Mouse (Mus musculus): ENCODE measurements around the gene Vwa1. TPM values are rescaled to one million over a fixed set of nuclear protein-coding genes. Genes with fewer than 3 reads are reported as not detected.
A peak's percentile ranks its signal among the peaks of the same experiment; 100 is the strongest.

Gene Vwa1
- polyA plus RNA-seq, 1 experiment, result not detected

DNA sequence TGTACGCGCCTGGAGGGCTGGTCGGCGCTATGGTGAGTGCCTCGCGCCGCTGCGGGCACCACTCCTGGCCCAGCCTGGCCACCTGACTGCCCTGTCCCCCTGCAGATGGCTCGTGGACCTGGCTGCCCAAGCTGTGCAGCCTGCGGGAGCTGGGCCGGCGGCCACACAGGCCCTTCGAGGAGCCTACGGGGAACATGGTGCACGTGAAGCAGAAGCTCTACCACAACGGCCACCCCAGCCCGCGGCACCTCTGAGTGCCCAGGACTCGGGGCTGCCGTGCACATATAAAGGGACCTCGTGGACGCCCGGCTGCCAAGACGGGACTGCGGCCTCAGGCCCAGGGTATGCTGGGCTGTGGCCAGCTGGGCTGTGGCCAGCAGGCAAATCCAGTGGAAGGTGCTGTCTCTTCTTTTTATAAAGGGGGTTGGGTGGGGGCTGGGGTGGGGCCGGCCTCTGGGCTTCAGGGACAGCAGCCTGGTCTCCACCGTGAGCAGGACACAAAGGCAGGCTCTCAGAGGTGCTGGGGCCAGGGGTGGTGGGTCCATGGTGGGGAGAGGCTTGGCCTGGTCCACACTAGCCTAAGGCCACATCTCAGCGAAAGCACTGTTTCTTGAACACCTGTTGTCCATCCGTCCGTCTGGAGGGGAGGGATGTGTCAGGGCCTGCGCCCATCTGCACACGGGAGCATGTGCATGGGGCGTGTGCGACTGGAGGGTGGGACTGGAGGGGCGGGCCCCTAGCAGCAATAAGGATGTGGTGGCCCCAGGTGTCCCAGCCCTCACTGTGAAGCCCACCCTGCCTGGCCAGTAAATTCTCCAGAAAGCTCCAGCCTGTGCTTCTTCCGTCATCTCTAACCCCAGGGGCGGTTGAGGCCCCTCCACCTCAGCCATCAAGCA lies 34.5 kb downstream of the Vwa1 start:
- H3K9me3 ChIP-seq (ENCODE audit: control insufficient read depth, low read length), result no peaks in the 10 kb centered on the region
- H3K4me1 ChIP-seq (ENCODE audit: control insufficient read depth), result peaks cover 10% of the 10 kb centered on the region
- TF ChIP-seq TAL1 (IDR thresholded peaks at IDR 0.05; ENCODE audit: low read length) (no peak), GATA1 (IDR thresholded peaks at IDR 0.05; ENCODE audit: low read length) (no peak)
- peaks cover 4% of the 10 kb centered on the region; the same call in 1 of the 2 replicates for H3K27me3 ChIP-seq (ENCODE audit: control insufficient read depth)
- no peak overlapping the region for H3K4me3 ChIP-seq (replicated peaks)
- peaks cover 55% of the 10 kb centered on the region for H3K36me3 ChIP-seq (ENCODE audit: control insufficient read depth)

DNA sequence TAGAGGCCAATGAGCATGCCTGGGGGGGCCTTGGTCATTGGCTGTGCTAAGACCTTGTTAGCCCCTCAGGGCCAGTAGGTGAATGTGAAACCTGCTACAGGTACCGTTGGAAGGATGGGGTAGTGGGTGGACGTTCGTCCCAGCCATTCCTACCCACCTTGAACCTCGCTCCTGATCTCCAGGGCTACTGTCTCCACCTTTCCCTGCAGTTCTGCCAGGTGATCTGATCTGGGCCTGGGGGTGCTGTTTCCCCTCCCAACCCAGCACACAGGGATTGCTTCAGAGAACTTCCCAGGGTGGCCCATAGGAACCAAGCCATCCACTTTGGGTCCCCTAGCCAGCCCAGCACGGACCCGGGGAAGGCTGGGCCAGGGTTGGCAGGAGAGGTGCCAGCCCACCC lies 35.3 kb downstream of the Vwa1 start:
- H3K4me1 ChIP-seq (ENCODE audit: control insufficient read depth), result peaks cover 18% of the 10 kb centered on the region
- no peak overlapping the region for H3K4me3 ChIP-seq (replicated peaks)
- H3K9me3 ChIP-seq (ENCODE audit: control insufficient read depth, low read length), result no peaks in the 10 kb centered on the region
- H3K27me3 ChIP-seq (ENCODE audit: control insufficient read depth), result peaks cover 4% of the 10 kb centered on the region; the same call in 1 of the 2 replicates
- peaks cover 47% of the 10 kb centered on the region for H3K36me3 ChIP-seq (ENCODE audit: control insufficient read depth)
- TF ChIP-seq GATA1 (IDR thresholded peaks at IDR 0.05; ENCODE audit: low read length) (no peak), TAL1 (IDR thresholded peaks at IDR 0.05; ENCODE audit: low read length) (no peak)

DNA sequence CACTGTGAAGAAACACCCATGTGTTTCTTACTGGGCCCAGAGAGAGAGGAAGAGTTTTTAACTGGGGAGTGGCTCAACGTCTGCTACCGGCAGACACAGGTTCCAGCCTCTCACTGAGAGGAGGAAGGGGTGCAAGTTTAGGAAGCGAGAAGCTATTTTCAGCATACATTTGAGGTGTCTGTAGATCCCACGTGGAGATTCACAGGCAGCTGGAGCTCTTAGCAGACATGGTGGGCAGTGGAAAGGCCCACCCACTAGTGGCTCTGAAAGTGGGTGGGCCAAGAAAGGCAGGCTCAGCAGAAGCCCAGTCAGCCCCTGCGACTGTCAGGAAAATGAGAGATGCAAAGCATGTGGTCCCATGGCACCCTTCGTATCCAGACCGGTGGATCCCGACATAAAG lies 36.2 kb downstream of the Vwa1 start:
- Histone ChIP-seq H3K27me3 (ENCODE audit: control insufficient read depth) (peaks cover 4% of the 10 kb centered on the region; the same call in 1 of the 2 replicates), H3K36me3 (ENCODE audit: control insufficient read depth) (peaks cover 47% of the 10 kb centered on the region), H3K4me1 (ENCODE audit: control insufficient read depth) (peaks cover 26% of the 10 kb centered on the region), H3K4me3 (replicated peaks) (no peak overlapping the region), H3K9me3 (ENCODE audit: control insufficient read depth, low read length) (no peaks in the 10 kb centered on the region)
- TF ChIP-seq TAL1 (IDR thresholded peaks at IDR 0.05; ENCODE audit: low read length) (no peak), GATA1 (IDR thresholded peaks at IDR 0.05; ENCODE audit: low read length) (no peak)

DNA sequence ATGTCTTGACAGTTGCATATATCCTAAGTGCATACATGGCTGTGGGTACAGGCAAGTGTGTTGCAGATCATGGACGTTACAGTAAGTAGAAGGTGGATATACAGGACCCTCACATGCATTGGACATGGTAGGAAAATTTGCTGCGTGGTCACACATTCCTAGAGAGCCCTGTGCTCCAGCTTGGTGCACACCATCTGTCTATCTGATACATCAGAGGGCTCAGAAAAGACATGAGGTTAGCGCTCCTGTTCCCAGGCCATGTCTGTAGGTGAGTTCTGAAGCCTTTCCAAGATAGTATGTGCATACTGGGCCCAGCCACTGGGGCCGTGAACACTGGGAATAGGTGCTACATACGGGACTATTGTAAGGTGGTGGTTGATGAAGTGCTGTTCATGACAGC lies 38.1 kb downstream of the Vwa1 start:
- Histone ChIP-seq H3K9me3 (ENCODE audit: control insufficient read depth, low read length) (no peaks in the 10 kb centered on the region), H3K4me1 (ENCODE audit: control insufficient read depth) (peaks cover 28% of the 10 kb centered on the region), H3K36me3 (ENCODE audit: control insufficient read depth) (peaks cover 45% of the 10 kb centered on the region), H3K4me3 (replicated peaks) (no peak overlapping the region), H3K27me3 (ENCODE audit: control insufficient read depth) (peaks cover 4% of the 10 kb centered on the region; the same call in 1 of the 2 replicates)
- TF ChIP-seq GATA1 (IDR thresholded peaks at IDR 0.05; ENCODE audit: low read length) (no peak), TAL1 (IDR thresholded peaks at IDR 0.05; ENCODE audit: low read length) (no peak)

DNA sequence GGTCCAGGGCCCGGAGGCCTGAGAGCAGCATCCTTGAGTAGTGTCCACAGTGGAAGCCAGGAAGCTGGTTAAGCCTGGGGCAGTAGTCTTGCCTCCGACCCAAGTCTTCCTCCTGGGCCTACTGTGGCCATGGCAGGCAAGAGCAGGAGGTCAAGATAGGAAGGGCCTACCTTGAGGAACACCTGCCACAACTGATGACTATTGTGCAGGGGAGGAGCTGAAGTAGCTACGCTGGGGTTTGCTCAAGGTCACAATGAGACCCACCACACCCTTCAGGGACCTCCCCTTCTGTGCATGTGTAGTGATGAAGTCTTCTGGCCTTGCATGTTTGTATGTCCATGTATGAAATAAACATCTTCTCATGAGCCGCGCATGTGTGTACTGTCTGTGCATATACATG lies 38.7 kb downstream of the Vwa1 start:
- no peak for TF ChIP-seq TAL1 (IDR thresholded peaks at IDR 0.05; ENCODE audit: low read length)
- TF ChIP-seq GATA1 (IDR thresholded peaks at IDR 0.05; ENCODE audit: low read length), result no peak
- Histone ChIP-seq H3K36me3 (ENCODE audit: control insufficient read depth) (peaks cover 45% of the 10 kb centered on the region), H3K27me3 (ENCODE audit: control insufficient read depth) (peaks cover 4% of the 10 kb centered on the region; the same call in 1 of the 2 replicates), H3K4me1 (ENCODE audit: control insufficient read depth) (peaks cover 28% of the 10 kb centered on the region), H3K4me3 (replicated peaks) (peak overlapping the region; percentile 75), H3K9me3 (ENCODE audit: control insufficient read depth, low read length) (no peaks in the 10 kb centered on the region)

DNA sequence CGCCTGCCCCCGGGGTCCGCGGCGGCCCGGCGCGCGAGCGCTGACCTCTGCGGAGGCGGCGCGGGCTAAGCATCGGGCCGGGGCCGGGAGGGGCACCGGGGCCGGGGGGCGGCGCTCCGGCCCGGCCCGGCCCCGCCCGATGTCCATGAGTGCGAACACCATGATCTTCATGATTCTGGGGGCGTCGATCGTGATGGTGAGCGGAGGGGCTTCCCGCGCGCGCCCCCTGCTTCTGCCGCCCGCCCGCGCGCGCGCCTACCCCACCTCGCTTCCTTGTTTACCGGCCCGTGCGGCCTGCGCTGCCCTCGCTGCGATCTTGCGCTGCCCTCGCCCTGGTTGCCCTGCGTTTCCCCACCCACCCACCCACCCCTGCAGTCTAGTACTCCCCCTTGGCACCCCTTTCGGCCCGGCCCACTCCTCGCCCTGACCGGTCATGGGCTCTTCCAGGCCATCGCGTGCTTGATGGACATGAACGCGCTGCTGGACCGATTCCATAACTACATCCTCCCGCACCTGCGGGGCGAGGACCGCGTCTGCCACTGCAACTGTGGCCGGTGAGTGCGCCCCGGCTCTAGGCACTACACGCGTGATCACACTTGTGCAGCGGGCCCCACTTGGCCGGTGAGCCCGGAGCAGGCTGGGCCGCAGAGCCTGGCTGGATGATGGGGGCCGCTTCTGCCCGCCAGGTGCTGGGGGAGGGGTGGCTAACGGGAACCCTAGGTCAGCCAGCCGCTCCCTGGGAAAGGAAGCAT lies 39.4 kb downstream of the Vwa1 start:
- peaks cover 4% of the 10 kb centered on the region; the same call in 1 of the 2 replicates for H3K27me3 ChIP-seq (ENCODE audit: control insufficient read depth)
- peak overlapping the region; percentile 75 for H3K4me3 ChIP-seq (replicated peaks)
- peaks cover 28% of the 10 kb centered on the region for H3K4me1 ChIP-seq (ENCODE audit: control insufficient read depth)
- H3K36me3 ChIP-seq (ENCODE audit: control insufficient read depth), result peaks cover 44% of the 10 kb centered on the region
- no peak for TF ChIP-seq GATA1 (IDR thresholded peaks at IDR 0.05; ENCODE audit: low read length)
- TF ChIP-seq TAL1 (IDR thresholded peaks at IDR 0.05; ENCODE audit: low read length), result no peak
- no peaks in the 10 kb centered on the region for H3K9me3 ChIP-seq (ENCODE audit: control insufficient read depth, low read length)

DNA sequence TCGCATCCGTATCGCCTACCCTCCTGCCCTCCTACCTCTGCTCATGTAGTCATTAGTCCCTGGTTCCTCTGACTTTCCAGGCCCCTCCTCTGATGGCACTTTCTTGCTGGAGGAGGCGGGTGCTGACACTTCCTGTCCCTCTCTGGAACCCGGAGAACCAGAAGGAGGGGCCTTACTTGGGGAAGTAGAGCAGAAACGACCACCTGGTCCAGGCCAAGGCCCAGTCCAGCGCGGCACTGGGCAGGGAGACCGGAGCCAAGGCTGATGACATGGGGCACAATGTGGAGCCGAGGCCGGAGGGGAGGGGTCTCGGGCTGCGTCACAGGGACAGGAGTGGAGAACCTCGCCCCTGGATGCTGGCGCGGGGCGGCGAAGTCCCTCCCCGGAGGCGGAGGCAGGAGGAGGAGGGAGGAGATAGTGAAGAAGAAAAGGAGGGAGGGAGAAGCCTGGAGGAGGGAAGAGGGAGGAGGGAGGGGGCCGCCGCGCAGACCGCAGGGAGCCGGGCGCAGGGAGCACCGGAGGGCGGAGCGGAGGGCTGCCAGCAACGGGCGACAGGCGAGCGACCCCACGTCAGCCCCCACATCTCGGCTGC lies 40.1 kb downstream of the Vwa1 start, which contains the start of gene Tmem240:
Gene Tmem240, plus strand, starts transcription at position 451 of the 592 bp plus-strand sequence.
- Histone ChIP-seq H3K9me3 (ENCODE audit: control insufficient read depth, low read length) (no peaks in the 10 kb centered on the region), H3K27me3 (ENCODE audit: control insufficient read depth) (peaks cover 4% of the 10 kb centered on the region; the same call in 1 of the 2 replicates), H3K4me1 (ENCODE audit: control insufficient read depth) (peaks cover 26% of the 10 kb centered on the region), H3K36me3 (ENCODE audit: control insufficient read depth) (peaks cover 45% of the 10 kb centered on the region), H3K4me3 (replicated peaks) (peak within 1 kb of the TSS; percentile 75)
- TF ChIP-seq GATA1 (IDR thresholded peaks at IDR 0.05; ENCODE audit: low read length), result no peak
- no peak for TF ChIP-seq TAL1 (IDR thresholded peaks at IDR 0.05; ENCODE audit: low read length)

DNA sequence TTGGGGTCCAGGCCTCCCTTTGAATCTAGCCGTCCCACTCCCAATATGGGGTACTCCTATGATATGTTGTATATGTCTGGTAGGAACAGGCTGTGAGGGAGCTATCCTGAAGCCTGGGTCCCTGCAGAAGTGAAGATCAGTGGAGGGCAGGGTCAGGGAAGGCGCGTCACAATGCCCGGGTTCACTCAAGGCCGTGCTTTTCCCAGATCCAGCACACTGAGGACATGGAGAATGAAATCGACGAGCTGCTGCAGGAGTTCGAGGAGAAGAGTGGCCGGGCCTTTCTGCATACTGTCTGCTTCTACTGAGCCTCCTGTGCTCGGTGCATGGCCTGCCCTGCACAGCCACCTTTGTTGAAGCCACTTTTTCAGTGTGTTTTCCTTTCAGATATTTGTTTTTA lies 41.2 kb downstream of the Vwa1 start:
- Histone ChIP-seq H3K4me1 (ENCODE audit: control insufficient read depth) (peaks cover 26% of the 10 kb centered on the region), H3K27me3 (ENCODE audit: control insufficient read depth) (peaks cover 4% of the 10 kb centered on the region; the same call in 1 of the 2 replicates), H3K4me3 (replicated peaks) (no peak overlapping the region), H3K36me3 (ENCODE audit: control insufficient read depth) (peaks cover 51% of the 10 kb centered on the region), H3K9me3 (ENCODE audit: control insufficient read depth, low read length) (no peaks in the 10 kb centered on the region)
- TF ChIP-seq TAL1 (IDR thresholded peaks at IDR 0.05; ENCODE audit: low read length), result no peak
- TF ChIP-seq GATA1 (IDR thresholded peaks at IDR 0.05; ENCODE audit: low read length), result no peak

Data from erythroblast, embryonic 14.5 days (primary cell).